Mouse (Mus musculus): ENCODE data around the gene Atxn7. TPM values are rescaled to one million over a fixed set of nuclear protein-coding genes. Genes with fewer than 3 reads are reported as not detected.

The Atxn7 gene
- total RNA-seq, 2 experiments from 2014 or later: 14.6 to 16.0 TPM

- ATAC-seq (replicated peaks; ENCODE audit: poor library complexity): 0 out of 2 replicates have a peak, but pooled peaks have one; percentile 23
These were observed 143.1 kb downstream of the Atxn7 start for GRCm38 (mm10) chr14:14104213-14104929.

GRCm38 (mm10) chr14:14104930-14105318 is 143.7 kb downstream of the Atxn7 start:
- ATAC-seq (replicated peaks; ENCODE audit: poor library complexity): no peak

GRCm38 (mm10) chr14:14110710-14111109 is 149.5 kb downstream of the Atxn7 start:
- no peak for ATAC-seq (replicated peaks; ENCODE audit: poor library complexity)

- ATAC-seq (replicated peaks; ENCODE audit: poor library complexity): peak; percentile 99
These were observed 159.2 kb downstream of the Atxn7 start, which contains the start of gene Psmd6 for GRCm38 (mm10) chr14:14120230-14121096. TSS of gene Psmd6 (minus strand) at chr14:14120984.

Other genes with a start within 250 kb of the Atxn7 start
- not detected in 2 replicates for gene Gm281, start 47.0 kb upstream of the Atxn7 start, total RNA-seq (2015)
- not detected in 2 replicates for gene Gm281, start 47.0 kb upstream of the Atxn7 start, total RNA-seq (2017)
- gene Thoc7, start 412 bp downstream of the Atxn7 start, total RNA-seq (2015): 296 and 301 TPM in 2 replicates
- gene Thoc7, start 412 bp downstream of the Atxn7 start, total RNA-seq (2017): 248 and 345 TPM in 2 replicates
- gene Psmd6, start 159.5 kb downstream of the Atxn7 start, total RNA-seq (2015): 181 and 210 TPM in 2 replicates
- 215 and 237 TPM in 2 replicates for gene Psmd6, start 159.5 kb downstream of the Atxn7 start, total RNA-seq (2017)
- not detected in 2 replicates for gene Olfr720, start 225.4 kb downstream of the Atxn7 start, total RNA-seq (2015)
- not detected in 2 replicates for gene Olfr720, start 225.4 kb downstream of the Atxn7 start, total RNA-seq (2017)